Mouse (Mus musculus): ENCODE data around the gene Wfdc8.
A peak's percentile ranks its signal among the peaks of the same experiment; 100 is the strongest.
"Not testable (repeated sequence)": the region's sequence is repeated elsewhere in the genome, so short reads cannot be mapped to it uniquely, and the experiment has no call there.

Gene Wfdc8

DNA sequence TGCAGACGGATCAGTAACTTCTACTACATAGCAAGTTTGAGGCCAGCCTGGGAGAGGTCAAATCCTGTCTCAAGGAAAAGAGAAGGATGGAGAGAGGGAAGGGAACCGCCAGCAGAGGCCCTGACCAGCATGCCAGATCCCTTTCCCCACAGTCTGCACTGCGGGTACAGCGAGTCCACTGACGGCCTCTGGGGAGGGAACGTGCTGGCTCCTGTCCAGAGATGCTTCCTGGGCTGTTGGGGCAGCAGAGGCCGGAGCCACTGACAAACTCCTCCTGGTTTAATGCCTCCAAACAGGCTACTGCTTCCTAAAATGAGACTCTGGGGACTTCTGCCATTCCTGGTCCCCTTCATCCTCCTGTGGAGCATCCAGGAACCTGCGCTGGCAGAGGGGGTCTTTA is at the start of gene Wfdc8, which contains the start of gene Wfdc6b:
Gene Wfdc8 (minus strand): TSS at position 156 of the 400 bp plus-strand sequence.
Gene Wfdc6b (plus strand): TSS at position 52 of the 400 bp plus-strand sequence.
- not testable (repeated sequence) for DNase-seq (ENCODE audit: extremely low read depth, low read depth)

DNA sequence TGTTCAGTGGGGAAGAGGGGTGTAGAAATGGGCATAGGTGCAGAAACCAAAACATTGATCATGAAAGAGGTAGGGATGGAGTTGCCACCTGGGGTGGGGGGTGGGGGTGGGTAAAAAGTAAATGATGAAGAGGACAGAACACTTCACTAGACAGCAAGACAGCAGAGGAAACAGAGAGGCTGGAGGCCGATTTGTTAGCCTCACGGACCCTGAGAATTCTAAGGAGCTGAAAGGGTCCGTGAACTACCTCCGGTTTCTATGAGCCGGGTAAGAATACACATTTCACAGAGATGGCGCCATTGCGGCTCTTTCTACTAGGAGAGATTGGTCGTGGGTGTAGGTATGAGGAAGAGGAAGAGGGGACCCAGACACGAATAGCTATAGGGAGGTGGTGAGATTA is 43.1 kb upstream of the Wfdc8 start, which contains the start of gene Wfdc9:
Gene Wfdc9 (minus strand): TSS at position 101 of the 400 bp plus-strand sequence.
- DNase-seq (ENCODE audit: extremely low read depth, low read depth) = no peak

DNA sequence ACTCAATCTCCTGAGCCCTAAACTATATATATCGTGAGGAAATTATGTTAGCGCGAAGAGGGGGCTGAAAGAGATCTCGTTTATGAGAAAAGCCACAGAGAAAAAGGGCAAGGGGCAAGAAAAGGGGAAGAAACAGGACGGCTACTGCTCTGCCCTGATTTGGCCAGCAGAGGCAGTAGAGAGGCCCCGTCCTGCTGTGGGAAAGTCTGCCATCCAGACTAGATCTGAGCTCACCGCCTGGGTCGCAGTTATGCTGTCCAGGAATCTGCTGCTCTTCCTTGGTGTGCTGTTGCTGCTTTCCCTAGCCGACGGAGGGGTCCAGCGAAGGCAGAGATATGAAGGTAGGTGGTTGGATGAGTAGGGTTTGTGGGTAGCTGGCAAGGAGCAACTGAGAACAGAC is 42.4 kb upstream of the Wfdc8 start, which contains the start of gene Wfdc10:
Gene Wfdc10 (plus strand): TSS at position 189 of the 400 bp plus-strand sequence.
- peak; percentile 25 for DNase-seq (ENCODE audit: extremely low read depth, low read depth)

DNA sequence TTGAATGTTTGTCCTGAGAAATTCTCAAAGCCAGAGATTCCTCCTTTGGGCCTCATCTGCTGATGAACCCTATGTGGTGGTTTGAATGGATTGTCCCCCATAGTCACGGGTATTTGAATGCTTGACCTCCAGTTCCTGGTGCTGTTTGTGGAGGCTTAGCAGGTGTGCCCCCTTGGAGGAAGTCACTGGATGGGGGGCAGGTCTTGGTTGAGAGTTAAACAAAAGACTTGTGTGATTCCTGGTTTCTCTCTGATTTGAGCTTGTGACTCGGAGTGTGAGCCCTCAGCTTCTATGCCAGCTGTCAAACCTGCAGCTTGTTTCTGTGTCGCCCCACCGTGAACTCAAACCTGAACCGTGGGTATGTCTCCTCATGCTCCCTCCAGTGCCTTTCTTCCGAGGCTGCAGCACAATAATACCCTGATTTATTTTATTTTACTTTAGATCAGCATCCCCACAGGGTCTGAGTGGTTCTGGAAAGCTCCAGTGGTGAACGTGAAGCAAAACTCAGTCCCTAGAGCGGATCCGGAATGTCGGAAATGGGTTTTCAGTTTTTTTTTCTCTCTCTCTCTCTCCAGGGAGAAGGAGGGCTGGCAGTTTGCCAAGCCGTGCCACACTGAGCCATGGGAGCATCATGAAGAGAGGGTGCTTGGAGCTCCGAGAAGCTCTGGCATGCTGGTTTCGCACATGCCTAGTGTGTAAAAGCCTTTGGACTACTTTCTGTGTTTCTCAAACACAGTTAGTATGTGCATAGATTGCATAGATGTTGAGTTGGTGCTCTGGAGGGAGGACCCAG is 28.7 kb upstream of the Wfdc8 start:
- DNase-seq (ENCODE audit: extremely low read depth, low read depth) = no peak

DNA sequence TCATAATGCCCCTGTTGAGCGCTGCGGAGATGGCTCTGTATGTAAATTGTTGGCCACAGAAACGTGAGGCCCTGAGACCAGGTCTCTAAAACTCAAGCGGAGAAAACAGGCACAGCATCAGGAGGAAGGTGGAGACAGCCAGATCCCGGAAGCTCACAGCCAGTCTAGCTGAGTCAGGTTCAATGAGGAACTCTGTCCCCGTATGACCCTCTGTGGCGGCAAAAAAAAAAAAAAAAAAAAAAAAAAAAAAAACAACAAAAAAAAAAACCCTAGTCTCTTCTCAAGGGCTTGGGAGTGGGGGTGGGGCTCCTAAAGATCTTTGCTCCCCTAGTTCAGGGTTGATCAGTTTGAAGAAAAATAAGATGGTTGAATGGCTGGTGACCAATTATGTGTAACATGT is 27.7 kb upstream of the Wfdc8 start:
- DNase-seq (ENCODE audit: extremely low read depth, low read depth) = peak; percentile 81

DNA sequence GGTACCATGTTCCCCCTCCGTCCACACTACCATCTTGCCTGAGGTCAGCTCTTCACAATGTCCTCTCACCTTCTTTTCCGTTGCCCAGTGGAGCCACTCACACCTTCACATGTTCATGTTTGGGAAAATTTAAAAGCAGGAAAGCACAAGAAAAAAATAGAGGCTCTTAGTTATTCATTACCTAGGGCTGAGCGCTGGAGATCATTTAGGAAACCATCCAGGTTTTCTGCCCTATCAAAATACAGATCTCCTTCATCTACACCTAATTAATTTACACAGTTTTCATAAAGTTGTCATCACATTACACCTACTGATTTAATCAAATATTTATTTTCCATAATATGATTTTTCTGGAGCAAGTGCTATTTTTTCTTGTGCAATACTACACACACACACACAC is 25.3 kb upstream of the Wfdc8 start, which contains the start of gene Wfdc16:
Gene Wfdc16 (minus strand): TSS at position 101 of the 400 bp plus-strand sequence.
- no peak for DNase-seq (ENCODE audit: extremely low read depth, low read depth)

DNA sequence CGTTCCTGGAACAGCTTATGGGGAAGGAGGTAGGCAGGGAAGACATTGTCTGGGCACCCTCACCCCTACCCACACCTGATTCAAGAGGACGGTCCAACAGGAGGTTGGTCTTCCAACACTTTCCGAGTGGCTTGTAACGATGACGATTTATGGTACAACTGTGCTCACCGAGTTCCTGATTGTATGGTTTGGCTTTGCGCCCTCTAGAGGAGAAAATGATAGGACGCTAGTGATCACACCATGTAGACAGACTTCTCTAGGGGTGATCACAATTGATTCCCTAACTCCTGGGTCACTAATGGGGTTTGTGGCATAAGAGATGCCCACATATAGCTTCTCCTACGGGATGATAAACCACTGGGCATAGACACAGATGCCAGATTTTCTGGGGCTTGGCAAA is 21.8 kb upstream of the Wfdc8 start:
- peak; percentile 22 for DNase-seq (ENCODE audit: extremely low read depth, low read depth)

DNA sequence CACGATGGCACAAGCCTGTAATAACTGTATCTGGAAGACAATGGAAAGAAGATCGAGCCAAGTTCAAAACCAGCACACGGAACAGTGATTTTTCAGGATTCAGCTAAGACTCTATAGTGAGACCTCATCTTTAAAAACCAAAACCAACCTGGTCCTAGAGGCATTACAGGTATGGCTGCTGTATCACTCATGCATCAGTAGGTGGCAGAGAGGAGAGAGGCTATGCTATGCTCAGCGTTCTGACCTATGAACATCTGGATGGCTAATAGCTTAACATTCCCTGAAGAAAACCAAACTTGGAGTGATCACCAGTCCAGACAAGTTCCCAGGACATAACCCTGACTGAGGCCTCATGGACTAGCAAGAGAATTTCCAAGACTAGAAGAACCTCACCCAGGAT is 8.3 kb upstream of the Wfdc8 start:
- DNase-seq (ENCODE audit: extremely low read depth, low read depth) = no peak

DNA sequence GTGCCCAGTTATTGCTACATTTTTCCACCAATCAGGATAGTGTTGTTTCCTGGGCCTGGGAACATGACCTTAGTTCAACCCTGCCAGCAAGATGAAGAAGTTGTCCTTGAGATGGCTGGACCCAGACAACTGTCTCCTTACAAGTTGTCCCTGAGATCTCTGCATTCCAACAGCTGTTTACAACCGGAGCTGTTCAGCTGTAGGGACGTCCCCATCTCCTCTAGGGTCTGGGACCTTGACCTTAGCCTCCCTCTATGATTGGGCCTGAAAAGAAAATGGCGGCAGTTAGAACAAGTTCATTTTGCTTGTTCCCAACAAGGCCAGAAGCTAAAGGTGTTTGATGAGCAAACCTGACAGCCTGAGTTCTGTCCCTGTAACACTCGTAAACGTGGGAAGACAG is 5.6 kb upstream of the Wfdc8 start:
- no peak for DNase-seq (ENCODE audit: extremely low read depth, low read depth)

DNA sequence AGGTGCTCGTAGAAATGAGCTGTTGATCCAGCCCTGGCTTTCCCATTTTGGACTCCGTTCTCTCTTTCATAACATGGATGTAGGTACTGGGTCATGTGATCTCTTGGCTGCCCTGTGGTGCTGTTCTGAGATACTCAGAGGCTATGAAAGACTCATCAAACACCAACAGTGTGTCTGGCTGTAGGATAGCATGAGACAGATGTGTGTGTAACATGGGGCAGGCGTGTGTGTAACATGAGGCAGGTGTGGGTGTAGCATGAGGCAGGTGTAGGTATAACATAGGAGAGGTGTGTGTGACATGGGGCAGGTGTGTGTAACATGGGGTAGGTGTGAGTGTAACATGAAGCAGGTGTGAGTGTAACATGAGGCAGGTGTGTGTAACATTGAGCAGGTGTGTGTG is 2.0 kb upstream of the Wfdc8 start:
- no peak for DNase-seq (ENCODE audit: extremely low read depth, low read depth)

DNA sequence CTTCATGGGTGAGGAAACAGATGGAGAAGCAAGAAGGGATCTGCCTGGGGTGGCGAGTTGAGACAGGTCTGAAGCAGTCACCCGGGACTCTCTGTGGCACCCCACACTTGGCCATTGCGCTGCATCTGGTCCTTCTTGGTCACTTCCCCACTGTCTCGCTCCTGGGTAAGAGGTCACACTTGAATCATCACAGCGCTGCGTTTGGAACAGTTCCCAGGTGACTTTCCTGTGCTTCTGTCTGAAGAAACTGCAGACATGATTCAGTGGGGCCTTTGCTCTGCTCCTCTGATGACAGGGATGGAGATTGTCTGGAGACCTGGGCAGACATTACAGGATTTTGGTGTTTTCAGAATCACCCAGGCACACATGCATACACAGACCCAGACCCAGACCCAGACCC is 4.6 kb downstream of the Wfdc8 start:
- no peak for DNase-seq (ENCODE audit: extremely low read depth, low read depth)

DNA sequence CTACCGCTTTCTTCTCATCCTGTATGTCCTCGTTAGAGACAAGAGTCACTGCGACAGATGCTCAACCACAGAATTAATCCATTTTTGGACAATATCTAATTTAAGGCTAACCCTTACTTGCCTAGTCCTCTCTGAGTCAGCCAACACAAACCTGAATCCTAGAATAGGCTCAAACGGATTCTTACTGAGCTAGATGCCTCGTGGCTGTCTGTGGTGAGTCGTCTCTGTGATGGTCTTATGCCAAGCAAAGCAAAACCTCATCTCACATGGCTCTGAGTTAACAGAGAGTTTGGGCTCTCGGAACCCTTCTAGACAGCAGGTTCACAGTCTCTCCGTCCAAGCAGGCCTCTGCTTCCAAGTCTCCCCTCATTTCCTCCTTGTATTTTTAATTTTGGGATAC is 9.0 kb downstream of the Wfdc8 start:
- no peak for DNase-seq (ENCODE audit: extremely low read depth, low read depth)

DNA sequence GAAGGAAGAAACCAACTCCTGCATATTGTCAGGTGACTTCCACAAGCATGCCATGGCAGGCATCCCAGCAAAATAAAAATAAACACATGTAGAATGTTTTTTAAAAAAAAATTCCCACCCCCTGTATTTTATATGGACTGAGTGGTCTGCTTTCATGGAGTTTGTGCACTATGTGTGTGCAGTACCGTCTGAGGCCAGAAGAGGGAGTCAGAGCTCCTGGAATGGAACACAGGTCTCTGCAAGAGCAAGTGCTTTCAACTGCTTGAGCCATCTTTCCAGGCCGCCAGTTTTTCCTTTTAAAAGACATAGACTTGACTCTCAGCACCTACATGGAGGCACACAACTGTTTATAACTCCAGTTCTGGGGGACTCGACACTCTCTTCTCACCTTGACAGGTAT is 9.9 kb downstream of the Wfdc8 start:
- no peak for DNase-seq (ENCODE audit: extremely low read depth, low read depth)

DNA sequence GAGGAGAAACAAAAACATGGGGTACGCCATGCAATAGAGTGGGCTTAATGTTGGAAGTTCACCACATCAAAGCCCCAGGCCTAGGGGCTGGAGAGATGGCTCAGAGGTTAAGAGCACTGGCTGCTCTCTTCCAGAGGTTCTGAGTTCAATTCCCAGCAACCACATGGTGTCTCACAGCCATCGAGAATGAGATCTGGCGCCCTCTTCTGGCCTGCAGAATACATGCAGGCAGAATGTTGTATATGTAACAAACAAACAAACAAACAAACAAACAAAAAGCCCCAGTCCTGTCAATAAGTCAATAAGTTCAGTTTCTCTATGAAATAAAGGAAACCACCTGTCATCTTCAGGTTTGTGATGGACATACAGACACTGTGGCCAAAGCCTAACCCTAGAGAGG is 13.2 kb downstream of the Wfdc8 start:
- no peak for DNase-seq (ENCODE audit: extremely low read depth, low read depth)

DNA sequence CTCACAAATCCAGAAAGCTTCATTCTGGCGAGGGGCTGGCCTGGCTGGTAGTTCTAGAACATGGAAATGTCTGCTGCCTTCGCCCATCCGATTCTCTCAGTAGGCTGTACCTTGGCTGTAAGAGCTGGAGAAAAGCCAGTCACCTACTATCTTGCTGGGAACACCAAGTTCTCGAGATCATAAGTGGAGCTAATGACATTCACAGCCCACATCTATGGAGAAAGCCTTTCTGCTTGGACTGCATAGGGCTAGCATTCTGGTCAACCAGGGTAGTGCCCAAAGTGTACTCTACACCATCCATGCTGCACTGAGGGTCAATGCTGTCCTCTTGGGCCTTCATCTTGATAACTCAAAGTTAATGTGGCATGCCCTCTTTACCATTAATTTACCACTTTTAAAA is 19.9 kb downstream of the Wfdc8 start, which contains the start of gene Eppin:
Gene Eppin (minus strand): TSS at position 101 of the 400 bp plus-strand sequence.
- DNase-seq (ENCODE audit: extremely low read depth, low read depth) = no peak

DNA sequence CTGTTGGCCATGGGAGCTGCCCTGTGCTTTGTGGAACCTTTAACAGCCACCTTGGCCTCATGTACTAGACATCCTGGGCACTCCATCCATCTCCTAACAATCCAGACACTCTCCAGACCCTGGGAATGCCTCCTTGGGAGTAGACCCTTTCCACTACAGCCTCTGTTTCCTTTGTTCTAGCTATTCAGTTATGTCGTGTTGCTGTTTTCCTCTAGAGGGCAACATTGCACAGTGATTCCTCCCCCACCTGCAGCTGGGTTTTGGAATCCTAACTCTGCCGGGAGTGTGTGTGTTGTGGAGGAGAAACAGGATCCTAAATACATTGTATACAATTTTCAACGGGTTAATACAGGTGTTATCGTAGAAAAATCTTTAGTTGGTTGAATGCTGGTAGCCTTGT is 21.4 kb downstream of the Wfdc8 start:
- peak; percentile 9 for DNase-seq (ENCODE audit: extremely low read depth, low read depth)

DNA sequence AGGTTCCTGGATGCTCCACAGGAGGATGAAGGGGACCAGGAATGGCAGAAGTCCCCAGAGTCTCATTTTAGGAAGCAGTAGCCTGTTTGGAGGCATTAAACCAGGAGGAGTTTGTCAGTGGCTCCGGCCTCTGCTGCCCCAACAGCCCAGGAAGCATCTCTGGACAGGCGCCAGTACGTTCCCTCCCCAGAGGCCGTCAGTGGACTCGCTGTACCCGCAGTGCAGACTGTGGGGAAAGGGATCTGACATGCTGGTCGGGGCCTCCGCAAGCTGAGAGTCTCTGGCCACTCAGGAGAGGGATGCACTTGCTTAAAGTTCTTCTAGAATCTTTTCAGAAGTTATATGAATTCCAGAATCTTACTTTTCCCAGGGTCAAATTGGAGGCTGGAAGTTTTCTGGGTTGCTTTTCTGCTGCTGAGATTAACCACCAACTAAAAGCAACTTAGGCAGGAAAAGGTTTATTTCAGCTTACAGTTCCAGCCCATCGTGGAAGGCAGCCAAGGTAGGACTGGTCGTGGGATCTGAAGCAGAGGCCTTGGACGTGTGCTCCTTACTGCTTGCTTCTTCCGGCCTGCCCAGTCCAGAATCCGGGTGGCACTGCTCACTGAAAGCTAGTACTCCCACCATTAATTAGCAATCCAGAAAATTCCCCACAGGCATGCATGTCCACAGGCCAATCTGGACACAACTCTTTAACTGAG is 28.3 kb downstream of the Wfdc8 start, which contains the start of gene Wfdc6a:
Gene Wfdc6a (minus strand): TSS at position 423 of the 701 bp plus-strand sequence.
- not testable (repeated sequence) for DNase-seq (ENCODE audit: extremely low read depth, low read depth)

DNA sequence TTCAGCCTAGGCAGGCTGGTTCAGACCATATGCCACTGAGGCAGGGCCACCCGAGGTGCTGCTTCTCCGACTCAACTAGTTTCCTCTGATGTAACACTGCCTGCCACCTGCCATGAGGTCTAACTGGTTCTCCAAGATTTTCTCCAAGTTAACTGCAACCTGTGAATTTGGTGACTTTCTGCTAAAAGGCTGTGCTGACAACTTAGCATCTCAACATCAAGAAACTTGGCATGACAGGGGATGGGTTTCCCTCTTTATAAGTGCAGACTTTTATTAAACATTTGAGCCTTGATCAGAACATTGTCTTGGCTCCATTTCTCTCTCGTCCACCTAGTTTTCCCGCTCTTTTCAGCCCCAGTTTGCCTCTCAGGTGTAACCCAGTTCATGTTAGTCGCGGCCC is 40.1 kb downstream of the Wfdc8 start, which contains the start of gene Spint3:
Gene Spint3 (minus strand): TSS at position 101 of the 400 bp plus-strand sequence.
- not testable (repeated sequence) for DNase-seq (ENCODE audit: extremely low read depth, low read depth)

DNA sequence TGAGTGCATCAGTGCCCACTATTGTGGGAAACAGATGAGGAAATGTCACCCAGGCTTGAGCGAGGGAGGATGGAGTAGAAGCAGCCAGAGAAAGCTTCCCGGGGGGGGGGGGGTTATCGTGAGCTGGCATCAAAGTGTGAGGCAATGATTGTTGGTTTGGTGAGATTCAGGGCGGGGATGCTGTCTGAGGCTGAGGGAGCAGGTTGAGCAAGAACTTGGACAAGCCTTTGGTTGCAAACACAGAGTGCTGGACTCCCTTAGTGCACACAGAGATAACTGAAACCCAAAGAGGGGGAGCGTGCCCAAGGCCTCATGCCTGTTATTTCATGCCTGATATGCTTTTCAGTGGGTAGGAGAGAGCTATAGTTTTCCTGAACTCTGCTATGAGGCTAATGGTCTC is 46.0 kb downstream of the Wfdc8 start:
- DNase-seq (ENCODE audit: extremely low read depth, low read depth) = no peak

DNA sequence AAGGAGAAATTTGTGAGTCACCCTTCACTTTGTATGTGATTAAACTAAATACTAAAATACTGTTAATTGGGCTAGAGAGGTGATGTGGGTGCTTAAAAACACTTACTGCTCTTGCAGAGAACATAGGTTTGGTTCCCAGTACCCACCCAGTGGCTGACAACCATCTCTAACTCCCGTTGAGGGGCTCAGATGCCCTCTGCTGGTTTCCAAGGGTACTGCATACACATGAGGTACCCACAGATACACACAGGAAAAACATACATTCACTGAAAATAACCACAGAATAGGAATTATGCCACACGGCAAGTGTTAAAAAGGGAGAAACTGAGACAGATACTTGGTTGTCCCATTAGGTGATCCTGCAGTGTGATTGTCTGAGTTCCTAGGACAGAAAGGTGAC is 46.4 kb downstream of the Wfdc8 start:
- DNase-seq (ENCODE audit: extremely low read depth, low read depth) = no peak

DNA sequence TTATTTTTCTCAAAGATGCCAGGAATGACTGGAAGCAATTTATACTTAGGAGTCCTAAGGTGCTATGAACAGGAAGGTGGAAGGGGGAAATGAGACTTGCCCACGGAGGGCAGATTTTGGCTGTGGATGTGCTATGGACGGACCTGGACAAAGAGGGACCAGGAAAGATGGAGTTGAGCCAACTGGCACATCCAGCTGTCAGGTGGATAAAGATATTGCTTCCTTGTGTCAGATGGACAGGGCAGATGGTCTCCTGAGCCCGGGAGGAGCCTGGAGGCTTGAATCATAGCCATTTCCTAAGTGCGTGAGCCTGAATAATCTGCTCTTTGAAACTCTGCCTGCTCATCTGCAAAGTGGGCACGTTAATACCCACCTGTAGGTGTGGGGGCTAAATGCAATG is 49.1 kb downstream of the Wfdc8 start:
- no peak for DNase-seq (ENCODE audit: extremely low read depth, low read depth)

Data from MEL-GATA-1-ER (cell line).